Mouse (Mus musculus): ENCODE results near the gene Cytl1. TPM values are rescaled to one million over a fixed set of nuclear protein-coding genes. Genes with fewer than 3 reads are reported as not detected.
A peak's percentile ranks its signal among the peaks of the same experiment; 100 is the strongest.

Gene Cytl1
- polyA plus RNA-seq (2016; fragmentation: Nextera tagmentation; extraction: Ambion mirVana) = 0.20 and 0.69 TPM in 2 replicates

DNA sequence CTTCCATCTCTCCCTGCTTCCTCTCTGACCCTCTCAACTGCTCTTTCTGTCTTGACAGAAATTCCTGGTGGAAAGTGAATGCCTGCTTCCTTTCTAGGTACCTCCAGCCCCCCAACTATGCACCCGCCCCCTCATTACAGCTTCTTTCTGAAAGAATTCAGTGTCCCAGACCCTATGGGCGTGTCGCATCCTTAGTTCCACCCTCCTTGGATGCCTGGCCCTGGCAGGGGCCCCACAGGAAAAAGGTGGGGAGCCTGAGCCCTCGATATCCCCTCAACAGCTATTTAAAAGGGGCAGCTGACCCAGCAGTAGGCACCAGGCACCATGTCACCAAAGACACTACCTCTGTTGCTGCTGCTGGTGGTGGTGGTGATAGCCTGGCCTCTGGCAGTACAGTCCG, at the start of gene Cytl1:
Gene Cytl1 (plus strand): TSS at position 296 of the 400 bp plus-strand sequence.
- H3K27ac ChIP-seq = no peak within 1 kb of the TSS
- no peaks in the 10 kb centered on the region for H3K36me3 ChIP-seq
- peaks cover 8% of the 10 kb centered on the region for H3K4me1 ChIP-seq
- no peak within 1 kb of the TSS for H3K4me3 ChIP-seq
- H3K9me3 ChIP-seq (replicated peaks) = no peaks in the 10 kb centered on the region
- H3K27me3 ChIP-seq (ENCODE audit: low read depth, poor library complexity, severe bottlenecking) = no peaks in the 10 kb centered on the region
- no peak for DNase-seq (ENCODE audit: low spot score)
- WGBS = 54% methylated on average over 5 of the region's 5 CpGs

- H3K9me3 ChIP-seq (replicated peaks) = no peaks in the 10 kb centered on the region
- no peak overlapping the region for H3K27ac ChIP-seq
- H3K4me1 ChIP-seq = no peaks in the 10 kb centered on the region
- 89% methylated on average over 3 of the region's 3 CpGs for WGBS
- H3K4me3 ChIP-seq = no peak overlapping the region
- H3K36me3 ChIP-seq = no peaks in the 10 kb centered on the region
- DNase-seq (ENCODE audit: low spot score) = no peak
- no peaks in the 10 kb centered on the region for H3K27me3 ChIP-seq (ENCODE audit: low read depth, poor library complexity, severe bottlenecking)
Observed at GRCm38 (mm10) chr5:37692759-37693158, 42.6 kb upstream of the Cytl1 start.

- no peak for DNase-seq (ENCODE audit: low spot score)
- Histone ChIP-seq H3K36me3 (no peaks in the 10 kb centered on the region), H3K4me1 (no peaks in the 10 kb centered on the region), H3K27me3 (ENCODE audit: low read depth, poor library complexity, severe bottlenecking) (no peaks in the 10 kb centered on the region), H3K9me3 (replicated peaks) (no peaks in the 10 kb centered on the region), H3K27ac (no peak overlapping the region), H3K4me3 (no peak overlapping the region)
- WGBS = 56% methylated on average over 4 of the region's 4 CpGs
Observed at GRCm38 (mm10) chr5:37695773-37696172, 39.5 kb upstream of the Cytl1 start.

GRCm38 (mm10) chr5:37697286-37697685, 38.0 kb upstream of the Cytl1 start:
- H3K36me3 ChIP-seq = no peaks in the 10 kb centered on the region
- DNase-seq (ENCODE audit: low spot score) = no peak
- H3K4me3 ChIP-seq = no peak overlapping the region
- H3K4me1 ChIP-seq = no peaks in the 10 kb centered on the region
- WGBS = 88% methylated on average over 7 of the region's 7 CpGs
- no peaks in the 10 kb centered on the region for H3K9me3 ChIP-seq (replicated peaks)
- no peak overlapping the region for H3K27ac ChIP-seq
- no peaks in the 10 kb centered on the region for H3K27me3 ChIP-seq (ENCODE audit: low read depth, poor library complexity, severe bottlenecking)

DNA sequence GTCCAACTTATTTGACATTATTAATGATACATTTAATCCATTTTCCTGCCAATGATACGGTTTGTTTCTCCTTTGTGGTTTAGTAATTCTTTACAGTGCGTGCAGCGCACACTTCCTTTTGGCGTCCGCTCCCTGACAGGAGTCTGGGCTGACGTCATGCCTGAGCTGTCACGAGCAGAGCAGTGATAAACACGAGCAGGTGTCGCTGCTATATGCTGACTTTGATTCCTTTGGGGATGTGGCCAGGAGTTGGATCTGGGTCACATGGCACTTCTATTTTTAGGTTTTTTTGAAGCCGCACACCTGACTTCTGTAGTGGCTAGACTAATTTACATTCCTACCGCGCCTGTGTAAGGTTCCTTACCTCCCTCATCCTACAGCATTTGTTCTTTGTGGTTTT, 35.6 kb upstream of the Cytl1 start:
- no peaks in the 10 kb centered on the region for H3K4me1 ChIP-seq
- H3K9me3 ChIP-seq (replicated peaks) = no peaks in the 10 kb centered on the region
- no peaks in the 10 kb centered on the region for H3K36me3 ChIP-seq
- DNase-seq (ENCODE audit: low spot score) = no peak
- no peak overlapping the region for H3K27ac ChIP-seq
- WGBS = 88% methylated on average over 12 of the region's 12 CpGs
- no peaks in the 10 kb centered on the region for H3K27me3 ChIP-seq (ENCODE audit: low read depth, poor library complexity, severe bottlenecking)
- H3K4me3 ChIP-seq = no peak overlapping the region

GRCm38 (mm10) chr5:37704962-37705361, 30.4 kb upstream of the Cytl1 start:
- Histone ChIP-seq H3K9me3 (replicated peaks) (0 out of 2 replicates have a peak, but pooled peaks cover 2% of the 10 kb centered on the region), H3K36me3 (no peaks in the 10 kb centered on the region), H3K27me3 (ENCODE audit: low read depth, poor library complexity, severe bottlenecking) (no peaks in the 10 kb centered on the region), H3K4me3 (no peak overlapping the region), H3K27ac (no peak overlapping the region), H3K4me1 (no peaks in the 10 kb centered on the region)
- 90% methylated on average over 2 of the region's 2 CpGs for WGBS
- DNase-seq (ENCODE audit: low spot score) = no peak

DNA sequence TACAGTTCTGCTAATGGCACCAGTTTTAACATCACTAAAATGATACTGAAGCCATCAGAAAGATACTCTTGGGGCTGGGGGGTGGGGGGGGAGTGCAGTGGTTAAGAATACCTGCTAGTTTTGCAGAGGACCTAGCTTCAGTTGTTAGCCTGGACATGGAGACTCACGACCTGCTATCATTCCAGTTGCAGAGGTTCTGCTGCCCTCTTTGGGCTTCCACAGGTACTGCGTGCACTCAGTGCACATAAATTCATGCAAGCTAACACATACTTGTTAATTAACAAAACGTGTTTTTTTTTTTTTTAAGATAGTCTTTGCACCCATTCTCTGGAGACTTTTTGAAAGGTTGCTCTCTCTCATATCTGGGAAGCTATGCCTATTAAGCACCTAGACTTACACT, 27.2 kb upstream of the Cytl1 start:
- Histone ChIP-seq H3K4me3 (no peak overlapping the region), H3K36me3 (no peaks in the 10 kb centered on the region), H3K27ac (no peak overlapping the region), H3K4me1 (no peaks in the 10 kb centered on the region), H3K9me3 (replicated peaks) (0 out of 2 replicates have a peak, but pooled peaks cover 2% of the 10 kb centered on the region), H3K27me3 (ENCODE audit: low read depth, poor library complexity, severe bottlenecking) (no peaks in the 10 kb centered on the region)
- 72% methylated on average over 3 of the region's 3 CpGs for WGBS
- DNase-seq (ENCODE audit: low spot score) = no peak

GRCm38 (mm10) chr5:37709257-37709904, 25.9 kb upstream of the Cytl1 start:
- no peak overlapping the region for H3K4me3 ChIP-seq
- H3K27ac ChIP-seq = no peak overlapping the region
- 90% methylated on average over 5 of the region's 5 CpGs for WGBS

DNA sequence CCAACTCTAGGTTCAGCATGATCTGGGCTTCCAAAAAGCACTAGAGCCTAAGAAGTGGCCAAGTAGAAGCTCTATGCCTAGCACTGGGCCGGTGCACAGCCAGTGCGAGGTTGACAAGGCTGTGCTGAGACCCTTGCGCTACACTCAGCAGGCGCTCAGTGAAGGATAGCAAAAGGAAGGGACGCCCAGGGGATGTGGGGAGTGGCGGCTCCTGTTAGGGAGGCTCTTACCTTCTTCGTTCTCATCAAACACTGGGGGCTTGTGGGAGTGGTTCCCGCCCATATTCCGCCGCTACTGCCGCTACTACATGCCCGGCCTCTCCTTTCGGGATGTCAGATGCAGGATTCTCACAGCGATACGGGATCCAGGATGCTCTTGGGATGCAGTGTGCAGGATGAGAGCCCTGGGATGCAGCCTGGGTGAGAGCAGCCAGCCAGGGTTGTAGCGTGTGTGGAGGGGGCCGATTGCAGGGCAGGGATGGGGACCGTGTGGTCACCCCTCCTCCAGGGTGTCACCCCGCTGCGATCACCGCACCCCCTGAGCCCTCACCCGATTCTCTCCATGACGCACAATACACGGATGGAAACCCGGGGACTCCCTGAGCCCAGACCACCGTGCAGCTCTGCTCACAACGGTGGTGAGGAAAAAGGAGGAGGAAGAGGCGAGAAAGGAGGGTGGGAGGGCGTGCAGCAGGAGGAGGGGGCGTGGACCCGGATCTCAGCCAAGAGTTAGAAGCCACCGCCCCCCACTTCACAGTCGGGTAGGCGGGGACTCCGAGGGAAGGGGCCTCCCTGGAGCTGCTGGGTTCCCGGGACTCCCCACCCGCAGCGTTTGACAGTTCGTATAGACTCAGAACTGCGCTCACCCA, 18.6 kb upstream of the Cytl1 start, which contains the start of gene Stk32b:
Gene Stk32b (minus strand): TSS at position 667 of the 868 bp plus-strand sequence.
- Histone ChIP-seq H3K27me3 (ENCODE audit: low read depth, poor library complexity, severe bottlenecking) (peaks cover 56% of the 10 kb centered on the region), H3K36me3 (no peaks in the 10 kb centered on the region), H3K27ac (peak within 1 kb of the TSS; percentile 61), H3K4me3 (peak within 1 kb of the TSS; percentile 60), H3K4me1 (peaks cover 19% of the 10 kb centered on the region), H3K9me3 (replicated peaks) (no peaks in the 10 kb centered on the region)
- peak; percentile 66 for DNase-seq (ENCODE audit: low spot score)
- WGBS = 1% methylated on average over 40 of the region's 40 CpGs

More at GRCm38 (mm10) chr5:37709257-37709904, 25.9 kb upstream of the Cytl1 start:
- peaks cover 4% of the 10 kb centered on the region; the same call in 1 of the 2 replicates for H3K27me3 ChIP-seq (ENCODE audit: low read depth, poor library complexity, severe bottlenecking)
- H3K9me3 ChIP-seq (replicated peaks) = 0 out of 2 replicates have a peak, but pooled peaks cover 2% of the 10 kb centered on the region
- no peaks in the 10 kb centered on the region for H3K36me3 ChIP-seq
- no peak for DNase-seq (ENCODE audit: low spot score)
- no peaks in the 10 kb centered on the region for H3K4me1 ChIP-seq

- Histone ChIP-seq H3K36me3 (no peaks in the 10 kb centered on the region), H3K27me3 (ENCODE audit: low read depth, poor library complexity, severe bottlenecking) (peaks cover 56% of the 10 kb centered on the region), H3K4me3 (peak overlapping the region; percentile 60), H3K4me1 (peaks cover 19% of the 10 kb centered on the region), H3K27ac (no peak overlapping the region; the same call in 1 of the 2 replicates), H3K9me3 (replicated peaks) (no peaks in the 10 kb centered on the region)
- peak; percentile 77 for DNase-seq (ENCODE audit: low spot score)
- WGBS = 3% methylated on average over 14 of the region's 14 CpGs
Observed at GRCm38 (mm10) chr5:37717384-37717963, 17.8 kb upstream of the Cytl1 start.

- H3K27ac ChIP-seq = no peak overlapping the region
- H3K27me3 ChIP-seq (ENCODE audit: low read depth, poor library complexity, severe bottlenecking) = peaks cover 43% of the 10 kb centered on the region
- no peaks in the 10 kb centered on the region for H3K36me3 ChIP-seq
- no peaks in the 10 kb centered on the region for H3K9me3 ChIP-seq (replicated peaks)
- H3K4me3 ChIP-seq = no peak overlapping the region
- 41% methylated on average over 6 of the region's 6 CpGs for WGBS
- peaks cover 25% of the 10 kb centered on the region for H3K4me1 ChIP-seq
- no peak for DNase-seq (ENCODE audit: low spot score)
Observed at GRCm38 (mm10) chr5:37720670-37721069, 14.6 kb upstream of the Cytl1 start.

DNA sequence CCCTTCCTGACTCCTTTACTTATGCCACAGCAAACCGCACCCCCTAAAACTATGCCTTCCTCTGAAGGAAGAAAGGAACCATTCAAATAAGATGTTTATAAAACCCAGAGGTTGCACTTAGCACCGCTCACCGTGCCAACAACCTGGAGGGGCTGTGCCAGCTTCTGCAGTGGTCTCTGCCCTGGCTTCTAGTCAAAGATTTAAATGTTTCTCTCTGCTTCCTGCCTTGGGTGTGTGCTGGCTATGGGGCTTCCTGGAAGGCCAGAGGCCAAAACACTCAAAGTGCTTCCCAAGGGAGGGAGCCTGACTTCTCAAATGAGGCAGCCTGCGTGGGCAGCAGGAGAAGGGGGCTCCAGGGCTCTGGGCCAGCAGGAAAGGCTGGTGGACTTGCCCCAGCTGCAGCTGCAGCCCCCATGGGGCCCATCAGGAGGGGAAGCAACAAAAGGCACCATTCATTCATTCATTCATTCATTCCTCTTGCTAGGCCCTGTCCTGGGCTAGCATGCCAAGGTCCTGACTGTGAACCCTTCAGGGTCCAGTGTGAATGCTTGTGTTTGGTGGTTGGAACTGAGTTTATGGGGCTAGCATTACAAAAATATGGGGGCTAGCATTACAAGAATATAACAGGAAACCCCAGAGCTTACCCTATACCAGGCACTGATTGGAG, 10.0 kb upstream of the Cytl1 start:
- H3K27me3 ChIP-seq (ENCODE audit: low read depth, poor library complexity, severe bottlenecking) = no peaks in the 10 kb centered on the region
- H3K9me3 ChIP-seq (replicated peaks) = no peaks in the 10 kb centered on the region
- no peaks in the 10 kb centered on the region for H3K36me3 ChIP-seq
- H3K4me1 ChIP-seq = peaks cover 9% of the 10 kb centered on the region; the same call in 1 of the 2 replicates
- H3K4me3 ChIP-seq = no peak overlapping the region
- 79% methylated on average over 4 of the region's 4 CpGs for WGBS
- peak overlapping the region; percentile 64 for H3K27ac ChIP-seq
- no peak for DNase-seq (ENCODE audit: low spot score)

Data from limb, embryonic 10.5 days (tissue).